Mouse (Mus musculus): Measurements from ENCODE around the gene Gm20521.
"Not testable (repeated sequence)": the region's sequence is repeated elsewhere in the genome, so short reads cannot be mapped to it uniquely, and the experiment has no call there.

Gene Gm20521

GRCm38 (mm10) chr14:54937361-54938182 lies 54.3 kb downstream of the Gm20521 start:
- no peak for DNase-seq

- DNase-seq = no peak
Measured at GRCm38 (mm10) chr14:54938431-54939219, 55.4 kb downstream of the Gm20521 start.

- peak; percentile 85 for DNase-seq
Measured at GRCm38 (mm10) chr14:54939434-54940175, 56.4 kb downstream of the Gm20521 start.

- no peak for DNase-seq
Measured at GRCm38 (mm10) chr14:54940176-54940530, 56.9 kb downstream of the Gm20521 start.

- DNase-seq = no peak
Measured at GRCm38 (mm10) chr14:54941024-54941978, 58.1 kb downstream of the Gm20521 start.

- DNase-seq = no peak
Measured at GRCm38 (mm10) chr14:54942479-54942878, 59.2 kb downstream of the Gm20521 start.

GRCm38 (mm10) chr14:54943971-54944370 lies 60.7 kb downstream of the Gm20521 start:
- no peak for DNase-seq

GRCm38 (mm10) chr14:54944939-54945338 lies 61.7 kb downstream of the Gm20521 start:
- no peak for DNase-seq

- no peak for DNase-seq
Measured at GRCm38 (mm10) chr14:54945975-54946704, 62.9 kb downstream of the Gm20521 start.

- not testable (repeated sequence) for DNase-seq
Measured at GRCm38 (mm10) chr14:54947008-54947407, 63.8 kb downstream of the Gm20521 start.

Measured in lung, postnatal 36 days (tissue).